Mouse (Mus musculus): ENCODE data around the gene Dpp6.

- no peak for TF ChIP-seq CTCF (IDR thresholded peaks at IDR 0.05; ENCODE audit: low read depth)
- TF ChIP-seq EP300 (IDR thresholded peaks at IDR 0.05; ENCODE audit: low read depth) = no peak
Observed at GRCm38 (mm10) chr5:27656101-27656500, 839.1 kb downstream of the Dpp6 start.

All from liver, postnatal 0 days (tissue).